Mouse (Mus musculus): ENCODE measurements around the gene Znrf1.

DNA sequence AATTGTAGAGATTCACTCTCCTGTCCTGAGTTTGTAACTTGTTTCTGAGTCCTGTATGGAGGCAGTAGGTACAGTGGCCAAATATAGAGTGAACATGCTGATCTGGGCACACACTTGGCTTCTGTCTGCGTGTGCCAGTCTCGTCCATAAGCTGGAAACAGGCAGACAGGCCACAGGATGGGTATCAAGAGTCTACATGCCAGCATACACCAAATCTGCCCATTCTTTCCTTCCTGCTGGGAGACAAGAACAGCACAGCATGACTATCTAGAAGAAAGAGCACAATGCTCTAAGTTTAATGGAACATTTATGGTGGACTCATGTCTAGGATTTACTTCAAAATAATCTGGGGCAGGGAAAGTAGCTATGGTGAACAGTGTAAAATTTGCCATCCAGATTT, 59.1 kb downstream of the Znrf1 start:
- no peak for TF ChIP-seq SMC3 (IDR thresholded peaks at IDR 0.05; ENCODE audit: low read depth, low read length)
- TF ChIP-seq CTCF (conservative IDR thresholded peaks at IDR 0.05 in 1 of 2, IDR thresholded peaks at IDR 0.05 in 1 of 2; ENCODE audit: low read depth in 2 of 2, low read length in 2 of 2) = no peak
- no peak for TF ChIP-seq EP300 (IDR thresholded peaks at IDR 0.05; ENCODE audit: low read length)
- no peak for TF ChIP-seq MAX (IDR thresholded peaks at IDR 0.05; ENCODE audit: low read length)
- no peak for TF ChIP-seq USF1 (IDR thresholded peaks at IDR 0.05; ENCODE audit: low read depth, low read length)
- TF ChIP-seq POLR2AphosphoS2 (IDR thresholded peaks at IDR 0.05; ENCODE audit: low read depth, low read length) = no peak
